Mouse (Mus musculus) cerebellum, adult (tissue): Measurements from ENCODE around the gene Alkbh7.

Experiments used
- ATAC-seq: cut with Nextera tagmentation; 2 replicates; pipeline ENCODE4 v1.9.2; 2017; ENCODE audit warnings: mild to moderate bottlenecking, moderate library complexity, mixed read lengths; ENCODE audit not compliant: insufficient number of reproducible peaks, low FRiP score, low TSS enrichment

Alkbh7 gene

DNA sequence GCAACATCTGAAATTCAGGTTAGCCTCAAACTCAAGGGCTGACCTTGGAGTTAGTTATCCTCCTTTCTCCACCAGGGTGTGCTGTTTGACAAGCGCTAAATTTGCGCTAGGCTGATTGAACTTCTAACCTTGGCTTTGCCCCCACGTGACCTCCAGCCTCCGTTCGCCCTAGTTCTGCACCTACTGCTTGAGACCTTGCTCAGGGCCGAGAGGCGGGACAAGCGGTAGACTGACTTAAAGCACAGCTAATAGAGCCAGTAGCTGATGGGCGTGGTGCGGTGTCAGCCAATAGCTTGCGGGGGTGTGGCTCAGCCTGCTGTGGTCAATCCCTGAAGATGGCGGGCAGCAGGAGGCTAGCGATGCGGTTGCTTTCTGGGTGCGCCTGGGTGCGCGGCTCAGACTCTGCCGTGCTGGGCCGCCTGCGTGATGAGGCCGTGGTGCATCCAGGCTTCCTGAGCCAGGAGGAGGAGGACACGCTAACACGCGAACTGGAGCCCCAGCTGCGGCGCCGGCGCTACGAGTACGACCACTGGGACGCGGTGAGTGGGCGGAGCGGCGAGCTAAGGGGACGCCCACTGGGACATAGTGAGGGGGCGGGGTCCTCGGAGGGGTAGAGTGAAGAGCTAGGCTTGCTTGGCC is at the start of gene Alkbh7:
Gene Alkbh7 (plus strand): TSS at position 311 of the 639 bp plus-strand sequence.
- ATAC-seq = peak; percentile 97

DNA sequence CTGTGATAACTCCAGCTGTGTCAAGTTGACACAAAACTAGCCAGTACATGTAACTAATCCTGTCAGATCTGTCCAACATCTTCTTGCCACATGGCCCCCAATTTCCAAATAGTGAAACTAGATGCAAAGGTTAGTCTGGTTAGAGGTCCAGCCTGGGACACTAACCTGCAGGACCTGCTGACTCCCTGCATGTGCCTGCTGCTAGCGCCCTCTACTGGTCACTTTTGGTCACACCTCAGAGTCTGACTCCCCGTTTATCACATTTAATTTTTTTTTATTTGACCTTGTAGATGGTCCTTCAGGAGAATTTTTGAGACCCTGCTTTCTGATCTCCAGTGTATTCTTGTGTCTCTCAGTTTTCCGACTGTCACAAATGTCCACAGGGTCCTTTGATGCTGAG is 46.2 kb upstream of the Alkbh7 start:
- no peak; the same call in 1 of the 2 replicates for ATAC-seq

DNA sequence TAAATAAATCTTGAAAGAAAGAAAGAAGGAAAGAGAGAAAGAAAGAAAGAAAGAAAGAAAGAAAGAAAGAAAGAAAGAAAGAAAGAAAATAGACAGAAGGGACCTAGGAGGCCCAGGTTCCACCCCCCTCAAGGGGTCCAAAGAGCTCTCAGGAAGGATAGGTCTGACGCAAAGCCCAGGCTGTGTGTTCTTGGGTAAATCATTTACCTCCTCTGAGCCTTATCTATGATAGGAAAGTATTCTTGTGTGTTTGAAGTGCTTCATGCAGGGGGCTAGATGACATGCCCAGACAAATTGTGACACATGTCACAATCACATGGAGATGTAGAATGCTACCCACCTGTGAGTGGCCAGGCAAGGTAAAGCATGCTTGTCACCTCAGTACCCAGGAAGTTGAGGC is 44.5 kb upstream of the Alkbh7 start:
- ATAC-seq = no peak

DNA sequence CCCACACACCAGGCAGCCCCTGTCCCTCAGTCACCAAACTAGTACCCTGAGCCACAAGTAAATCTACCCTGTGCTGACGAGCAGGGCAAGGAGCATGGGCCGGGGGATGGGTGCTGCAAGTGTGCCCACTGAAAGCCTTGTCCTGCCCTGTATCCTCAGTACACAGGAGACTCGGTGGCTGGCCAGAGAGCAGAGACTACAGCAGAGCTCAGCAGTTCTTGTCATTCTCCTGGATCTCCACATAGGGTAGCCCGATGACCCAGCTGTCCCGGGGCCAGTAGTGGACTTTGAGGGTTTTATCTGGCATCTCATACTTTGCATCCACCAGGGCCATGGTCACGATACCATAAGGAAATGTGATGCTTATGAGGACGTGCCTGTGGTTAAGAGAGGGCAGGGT is 42.3 kb upstream of the Alkbh7 start:
- no peak for ATAC-seq

DNA sequence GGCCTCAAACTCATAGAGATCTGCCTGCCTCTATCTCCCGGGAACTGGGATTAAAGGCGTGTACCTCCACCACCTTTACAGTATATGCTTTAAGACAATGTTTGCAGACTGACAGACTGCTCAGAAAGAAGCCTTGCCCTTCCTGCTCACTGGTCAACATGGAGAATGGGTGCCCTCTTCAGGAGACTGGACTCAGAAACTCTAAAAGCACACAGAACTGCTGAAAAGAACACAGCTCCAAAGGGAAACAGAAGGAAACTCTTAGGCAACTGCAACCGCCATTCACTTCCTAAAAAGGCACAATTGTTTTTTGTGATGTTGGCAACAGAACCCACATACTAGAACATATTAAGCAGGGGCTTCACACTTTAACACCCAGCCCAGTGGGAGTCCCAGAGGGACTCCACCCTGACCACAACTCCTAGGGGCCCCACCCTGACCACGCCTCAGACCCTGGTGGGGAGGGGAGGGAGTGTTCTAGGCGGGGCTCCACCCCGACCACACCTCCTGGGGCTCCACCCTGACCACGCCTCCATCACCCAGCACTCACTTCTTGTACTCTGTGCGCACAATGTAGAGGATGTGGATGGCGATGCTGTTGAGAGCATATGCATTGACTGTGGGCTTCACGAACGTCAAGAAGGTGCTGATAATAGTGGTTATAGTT is 39.2 kb upstream of the Alkbh7 start:
- no peak for ATAC-seq

DNA sequence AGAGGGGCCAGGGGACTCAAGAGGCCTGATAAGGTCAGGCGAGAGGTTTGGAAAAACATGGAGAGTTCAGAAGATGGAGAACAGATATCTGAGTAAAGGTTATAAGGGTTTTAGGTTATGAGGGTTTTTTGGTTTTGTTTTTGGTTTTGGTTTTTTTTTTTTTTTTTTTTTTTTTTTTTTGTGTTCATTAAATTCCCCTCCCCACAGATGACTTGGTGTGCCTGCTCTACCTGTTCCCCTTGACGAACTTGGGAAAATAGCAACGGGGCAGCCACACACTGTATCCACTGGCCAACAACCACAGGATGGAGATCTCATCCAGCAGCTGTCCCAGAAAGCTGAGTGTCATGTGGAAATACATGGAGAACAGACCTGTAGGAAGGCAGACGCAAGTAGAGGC is 38.5 kb upstream of the Alkbh7 start:
- no peak for ATAC-seq

DNA sequence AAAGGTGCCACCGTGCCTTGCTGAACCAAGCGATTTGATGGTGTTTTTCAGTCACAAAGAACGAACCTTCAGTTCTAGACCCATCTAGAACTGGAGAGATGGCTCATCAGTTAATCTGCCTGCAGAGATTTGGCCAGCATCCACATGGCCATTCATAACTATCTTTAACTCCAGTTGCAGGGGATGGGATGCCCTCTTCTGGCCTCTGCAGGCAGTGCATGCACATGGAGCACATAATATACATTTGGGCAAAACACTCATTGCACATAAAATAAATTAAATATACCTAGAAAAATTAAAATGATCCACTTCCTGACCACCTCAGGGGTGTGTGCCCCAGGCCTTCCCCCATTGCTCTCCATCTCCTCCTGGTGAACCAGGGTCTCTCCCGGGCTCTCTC is 35.3 kb upstream of the Alkbh7 start:
- no peak for ATAC-seq

DNA sequence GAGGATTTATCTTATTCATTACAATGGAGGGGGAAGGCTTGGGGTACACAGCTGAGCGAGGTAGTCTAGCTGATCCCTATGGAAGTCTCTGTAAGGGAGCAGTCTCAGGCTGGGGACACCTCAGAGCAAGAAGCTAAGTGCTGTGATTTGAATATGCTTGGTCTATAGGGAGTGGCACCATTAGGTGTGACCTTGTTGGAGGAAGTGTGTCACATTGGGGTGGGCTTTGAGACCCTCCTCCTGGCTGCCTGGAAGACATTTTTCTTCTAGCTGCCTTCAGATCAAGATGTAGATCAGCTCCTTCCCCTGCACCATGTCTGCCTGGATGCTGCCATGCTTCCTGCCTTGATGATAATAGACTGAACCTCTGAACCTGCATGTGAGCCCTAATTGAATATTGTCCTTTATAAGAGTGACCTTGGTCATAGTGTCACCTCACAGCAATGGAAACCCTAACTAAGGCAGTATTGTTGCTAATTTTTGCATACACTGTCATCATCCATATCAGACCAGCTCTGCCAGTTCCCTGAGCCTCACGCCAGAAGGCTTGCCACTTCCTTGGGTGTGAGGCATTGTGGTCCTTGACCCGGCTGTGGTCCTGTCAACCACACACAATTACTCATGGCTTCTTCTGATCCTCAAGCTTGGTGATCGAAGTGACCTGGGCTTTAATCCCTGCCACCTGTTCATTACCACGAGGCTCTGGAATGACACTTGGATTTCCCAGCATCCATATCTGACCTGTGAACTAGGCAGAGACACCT is 34.3 kb upstream of the Alkbh7 start:
- no peak for ATAC-seq

DNA sequence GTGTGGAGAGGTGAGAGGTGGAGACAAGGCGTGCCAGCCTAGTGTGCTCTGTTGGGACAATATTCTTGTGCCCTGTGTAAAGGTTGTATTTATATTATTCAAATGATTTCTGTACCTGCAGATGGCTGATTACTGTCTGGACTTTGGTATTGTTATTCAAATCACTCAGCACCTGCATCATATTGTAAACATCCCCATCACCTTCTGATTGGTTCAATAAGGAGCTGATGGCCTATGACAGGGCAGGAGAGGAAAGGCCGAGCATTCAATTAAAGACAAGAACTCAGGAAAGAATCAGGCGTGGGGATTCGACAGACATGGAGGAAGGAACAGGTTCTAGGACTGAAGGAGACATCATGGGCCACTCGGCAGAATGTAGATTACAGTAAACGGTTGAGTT is 33.5 kb upstream of the Alkbh7 start:
- ATAC-seq = no peak

DNA sequence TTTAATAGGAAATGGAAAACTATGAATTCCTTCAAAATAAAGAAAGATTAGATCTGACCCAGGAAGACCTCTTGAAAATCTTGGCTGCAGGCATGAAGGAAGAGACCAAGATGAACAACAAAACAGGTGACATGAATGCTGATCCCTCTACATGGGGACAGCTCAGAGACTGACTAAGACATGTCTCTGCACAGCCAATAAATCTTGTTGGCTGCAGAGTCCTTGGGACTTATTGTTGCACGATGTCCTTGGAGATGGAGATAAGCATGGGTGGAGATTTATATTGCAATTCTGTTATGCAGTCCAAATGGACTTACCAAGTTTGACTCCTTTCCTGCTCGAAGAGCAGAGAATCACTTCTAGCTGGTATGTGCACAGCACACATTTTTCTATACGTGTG is 27.8 kb upstream of the Alkbh7 start:
- ATAC-seq = no peak

DNA sequence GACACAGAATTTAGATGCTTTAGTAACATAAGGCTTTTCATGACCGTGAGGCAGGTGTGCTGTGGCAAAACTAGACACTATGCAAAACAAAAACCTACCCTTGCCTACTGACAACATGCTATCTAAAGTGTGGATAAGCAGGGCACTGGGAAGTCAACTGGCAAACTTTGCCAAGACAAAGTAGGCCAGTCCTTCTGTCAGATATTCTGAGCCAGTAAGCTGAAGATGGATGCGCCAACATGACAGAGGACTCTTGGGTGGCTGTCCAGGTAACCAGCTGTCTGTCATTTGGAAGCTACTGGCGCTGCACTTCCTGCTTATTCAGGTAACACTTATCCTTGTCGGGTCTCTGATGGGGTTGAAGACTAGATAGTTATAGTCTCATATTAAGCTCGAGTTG is 27.1 kb upstream of the Alkbh7 start:
- ATAC-seq = no peak

DNA sequence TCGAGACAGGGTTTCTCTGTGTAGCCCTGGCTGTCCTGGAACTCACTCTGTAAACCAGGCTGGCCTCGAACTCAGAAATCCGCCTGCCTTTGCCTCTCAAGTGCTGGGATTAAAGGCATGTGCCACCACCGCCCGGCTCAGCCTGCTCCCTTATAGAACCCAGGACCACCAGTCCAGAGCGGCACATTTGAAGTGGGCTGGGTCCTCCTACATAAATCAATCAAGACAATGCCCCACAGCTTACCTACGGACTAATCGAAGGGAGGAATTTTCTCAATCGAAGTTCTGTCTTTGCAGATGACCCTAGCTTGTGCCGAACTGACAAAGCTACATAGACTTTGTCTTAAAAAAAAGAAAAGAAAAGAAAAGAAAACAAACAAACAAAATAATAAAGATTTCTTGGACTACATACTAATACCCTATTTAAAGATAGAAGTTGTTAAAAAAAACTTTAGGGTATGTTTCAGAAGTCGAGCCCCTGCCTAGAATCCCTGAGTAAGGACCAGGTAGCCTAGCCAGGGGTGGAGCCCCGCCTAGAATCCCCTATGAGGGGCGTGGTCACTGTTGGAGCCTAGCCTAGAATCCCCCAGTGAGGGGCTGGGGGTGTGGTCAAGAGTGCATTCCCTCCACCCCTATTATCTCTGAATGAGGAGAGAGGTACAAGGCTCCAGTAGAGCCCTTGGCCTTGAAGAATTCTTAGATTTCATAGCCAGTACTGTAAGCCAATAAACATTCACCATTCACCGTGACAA is 23.0 kb upstream of the Alkbh7 start:
- no peak for ATAC-seq

DNA sequence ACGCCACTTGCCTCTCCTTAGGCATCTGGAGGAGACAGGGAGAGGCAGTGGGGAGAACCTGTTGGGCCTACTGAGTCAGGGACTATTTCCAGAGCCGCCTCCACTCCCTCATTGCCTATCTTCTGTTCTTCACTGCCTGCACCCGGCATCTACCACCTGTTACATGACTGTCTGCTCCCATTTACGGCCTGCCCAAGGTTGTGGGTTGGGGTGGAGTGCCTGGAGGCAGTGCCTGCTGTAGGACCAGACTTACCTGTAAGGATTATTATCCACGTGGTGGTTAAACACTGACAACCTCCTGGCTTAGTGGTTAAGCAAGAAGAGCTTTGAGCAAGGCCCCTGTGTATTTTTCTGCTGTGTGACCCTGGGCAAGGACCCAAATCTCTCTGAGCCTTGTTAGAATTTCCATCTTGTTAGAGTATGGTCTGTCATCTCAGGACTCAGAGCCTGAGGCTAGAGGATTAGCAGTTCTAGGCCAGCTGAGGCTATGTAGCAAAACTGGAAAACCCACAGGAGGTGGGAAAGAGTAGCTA is 22.4 kb upstream of the Alkbh7 start:
- ATAC-seq = no peak

DNA sequence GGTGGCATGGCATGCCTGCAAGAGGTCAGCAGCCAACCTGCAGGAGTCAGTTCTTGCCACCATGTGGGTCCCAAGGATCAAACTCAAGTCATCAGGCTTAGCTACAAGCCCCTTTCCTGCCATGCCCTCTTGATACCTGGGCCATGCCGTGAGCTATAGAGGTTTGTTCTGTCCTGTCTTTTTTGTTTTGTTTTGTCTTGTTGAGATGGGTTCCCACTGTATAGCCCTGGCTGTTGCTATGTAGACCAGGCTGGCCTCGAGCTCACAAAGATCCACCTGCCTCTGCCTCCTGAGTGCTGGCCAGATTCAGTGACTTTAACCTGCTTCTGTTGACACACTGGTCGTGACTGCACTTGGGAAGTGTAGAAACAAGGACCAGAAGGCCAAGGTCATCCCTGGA is 21.7 kb upstream of the Alkbh7 start:
- ATAC-seq = no peak

DNA sequence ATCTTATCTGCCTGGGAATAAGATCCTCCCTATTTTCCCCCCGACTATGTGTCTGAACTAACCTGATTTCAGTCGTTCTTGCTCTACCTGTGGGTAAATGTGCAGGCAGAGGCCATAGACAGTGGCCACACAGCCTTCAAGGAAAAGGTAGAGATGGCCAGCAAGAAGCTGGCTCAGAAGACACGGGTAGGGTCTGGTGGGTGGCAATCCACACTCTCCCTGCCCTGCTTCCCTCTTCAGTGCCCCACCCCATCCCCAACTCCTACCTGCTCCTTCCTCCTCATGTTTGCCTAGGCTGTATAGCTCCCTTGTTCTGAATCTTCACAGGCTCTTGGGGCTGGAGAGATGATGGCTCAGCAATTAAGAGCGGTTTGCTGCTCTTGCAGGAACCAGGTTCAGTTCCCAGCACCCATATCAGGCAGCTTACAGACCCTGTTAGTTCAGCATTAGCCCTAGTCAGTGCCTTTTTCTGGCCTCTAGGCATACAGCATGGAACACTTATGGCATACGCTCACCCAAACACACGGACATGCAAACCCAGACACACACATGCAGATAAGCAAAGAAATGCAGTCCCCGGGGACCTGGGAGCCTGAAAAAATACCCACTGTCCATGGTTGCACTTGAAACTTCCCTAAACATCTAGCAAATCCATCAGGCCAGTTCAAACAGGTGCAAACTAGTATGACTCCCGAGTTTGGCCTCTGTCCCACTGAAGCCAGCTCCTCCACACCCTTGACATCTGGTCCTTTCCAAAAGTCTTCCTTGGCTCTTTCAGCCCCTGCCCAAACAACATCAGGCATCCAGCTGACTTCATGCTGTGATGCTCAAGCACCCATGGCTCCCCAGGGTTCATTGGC is 20.4 kb upstream of the Alkbh7 start:
- no peak for ATAC-seq

DNA sequence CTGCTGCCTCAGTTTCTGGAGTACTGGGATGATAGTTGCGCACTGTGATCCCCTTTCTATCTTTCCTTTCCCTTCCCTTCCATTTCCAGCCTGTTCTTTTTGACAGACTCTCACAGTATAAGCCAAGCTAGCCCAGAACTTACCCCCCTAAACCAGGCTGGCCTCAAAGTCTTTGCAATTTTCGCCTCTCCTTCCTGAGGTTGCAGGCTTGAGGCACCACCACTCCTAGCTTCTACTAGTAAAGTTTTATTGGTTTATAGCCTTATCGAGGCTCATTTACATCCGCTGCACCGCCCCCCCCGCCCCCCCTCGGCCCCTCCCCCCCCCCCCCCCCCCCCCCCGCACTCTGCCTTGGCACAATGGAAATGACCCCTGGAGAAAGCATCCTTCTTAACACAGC is 17.6 kb upstream of the Alkbh7 start:
- no peak for ATAC-seq

DNA sequence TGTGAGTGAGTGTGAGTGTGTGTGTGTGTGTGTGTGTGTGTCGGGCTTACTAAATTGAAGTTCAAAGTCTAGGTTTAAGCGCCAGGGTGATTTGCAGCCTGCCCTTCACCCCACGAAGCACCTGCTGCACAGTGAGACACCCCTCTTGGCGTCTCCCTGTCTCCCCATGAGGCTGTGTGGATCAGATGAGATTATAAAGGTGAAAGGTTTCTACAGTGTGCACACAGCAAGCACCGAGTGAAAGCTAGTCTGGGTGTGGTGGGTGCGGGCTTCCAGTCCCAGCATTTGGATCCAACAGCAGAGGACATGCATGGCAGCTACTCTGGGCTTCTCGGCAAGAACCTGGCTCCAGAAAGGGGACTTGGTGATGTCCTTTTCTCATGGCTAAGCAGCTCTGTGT is 16.1 kb upstream of the Alkbh7 start:
- no peak for ATAC-seq

DNA sequence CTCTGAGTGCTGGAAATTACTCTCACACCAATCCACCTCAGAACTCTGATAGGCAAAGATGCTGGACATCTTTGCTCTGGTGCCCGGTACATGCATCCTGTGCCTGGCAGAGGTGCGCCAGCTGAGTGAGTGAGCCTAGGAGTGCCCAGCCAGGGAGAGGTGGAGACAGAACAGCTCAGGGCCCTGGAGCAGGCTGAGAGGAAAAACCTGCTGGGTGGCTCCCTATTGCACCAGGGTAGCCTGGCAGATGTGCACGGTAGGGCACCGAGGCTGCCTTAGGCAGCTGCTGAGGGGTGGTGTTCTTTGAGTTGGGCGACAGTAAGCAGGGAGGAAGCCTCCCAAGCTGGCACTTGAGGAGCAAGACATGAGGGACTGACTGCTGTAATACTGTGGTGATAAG is 15.1 kb upstream of the Alkbh7 start, which contains the start of gene Acer1:
Gene Acer1 (minus strand): TSS at position 114 of the 400 bp plus-strand sequence.
- no peak for ATAC-seq

DNA sequence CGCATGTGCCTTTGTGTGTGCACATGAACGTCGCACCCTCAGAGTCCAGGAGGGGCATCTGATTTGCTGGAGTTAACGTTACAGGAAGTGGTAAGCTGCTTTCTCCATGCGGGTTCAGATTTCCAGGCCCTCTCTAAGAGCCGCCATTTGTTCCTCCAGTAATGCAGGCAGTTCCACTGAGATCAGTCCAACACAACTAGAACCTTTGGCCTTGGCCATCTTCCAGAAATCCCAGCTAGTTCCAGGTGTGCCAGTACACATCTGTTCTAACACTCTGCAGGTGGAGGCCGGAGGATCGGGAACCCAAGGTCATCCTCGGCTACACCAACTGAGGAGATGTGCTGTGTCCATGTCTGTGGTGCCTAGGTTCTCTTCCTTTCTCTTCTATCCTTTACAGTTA is 12.3 kb upstream of the Alkbh7 start:
- ATAC-seq = no peak

DNA sequence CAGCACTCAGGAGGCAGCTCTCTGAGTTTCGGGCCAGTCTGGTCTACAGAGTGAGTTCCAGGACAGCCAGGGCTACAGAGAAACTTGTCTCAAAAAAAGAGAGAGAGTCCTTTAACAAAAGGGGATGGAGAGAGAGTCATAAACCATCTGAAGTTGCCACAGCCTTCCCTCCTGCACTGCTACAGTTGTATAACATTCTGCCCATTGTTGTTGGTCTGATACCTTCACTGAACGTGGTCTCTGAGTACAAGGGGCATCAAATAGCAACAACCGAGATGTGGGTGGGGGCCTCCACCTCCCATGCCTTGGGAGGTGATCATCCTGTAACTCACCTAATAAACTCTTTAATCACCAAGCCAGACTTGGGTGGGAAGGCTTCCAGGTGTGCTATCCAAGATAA is 11.5 kb upstream of the Alkbh7 start:
- ATAC-seq = no peak
